Mouse (Mus musculus): ENCODE data around the gene Atp6v1e1.

Gene Atp6v1e1

DNA sequence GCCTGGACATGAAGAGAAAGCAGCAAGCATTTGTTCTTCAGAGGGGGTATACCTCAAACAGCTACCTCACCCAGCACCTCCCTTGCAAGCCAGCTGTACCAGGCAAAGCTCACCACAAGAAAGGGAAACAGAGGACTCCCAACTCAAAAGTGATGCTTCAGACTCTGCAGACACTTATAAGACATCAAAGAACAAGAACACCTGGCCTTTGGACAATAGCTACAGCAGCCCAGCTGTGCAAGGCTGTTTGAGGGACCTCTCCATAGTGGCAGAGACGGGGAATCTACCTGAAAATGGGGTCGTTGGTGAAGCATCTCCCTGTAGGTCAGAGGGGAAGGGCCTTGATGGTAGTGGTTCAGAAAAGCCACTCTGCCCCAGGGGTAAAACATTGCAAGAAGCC, 61.4 kb downstream of the Atp6v1e1 start:
- no peak for DNase-seq

DNA sequence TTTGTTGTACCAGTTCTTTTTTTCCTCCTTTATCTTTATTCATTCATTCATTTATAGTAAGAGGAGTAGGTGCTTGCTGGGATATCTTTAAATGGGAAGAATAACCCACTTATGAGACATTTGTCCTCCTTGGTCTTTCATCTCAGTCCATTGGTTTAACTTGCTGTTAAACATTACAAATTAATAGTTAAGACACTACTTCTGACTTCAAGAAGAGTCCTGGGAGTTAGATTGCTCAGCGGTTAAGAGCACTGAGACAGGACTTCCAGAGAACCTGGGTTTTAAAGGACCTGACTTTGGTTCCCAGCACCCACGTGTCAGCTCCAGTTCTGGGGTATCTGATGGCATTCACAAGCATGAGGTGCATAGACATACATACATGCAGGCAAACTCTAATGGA, 76.2 kb downstream of the Atp6v1e1 start:
- DNase-seq = no peak

Measured in cerebellum, adult 9-11 months (tissue).